Mouse (Mus musculus): Measurements from ENCODE around the gene Hpse2. TPM values are rescaled to one million over a fixed set of nuclear protein-coding genes. Genes with fewer than 3 reads are reported as not detected.

Hpse2 gene
- polyA plus RNA-seq, 1 experiment from 2014 or later, result 0.05 TPM

GRCm38 (mm10) chr19:42737753-42738152, 650.4 kb downstream of the Hpse2 start:
- Histone ChIP-seq H3K4me1 (replicated peaks) (no peaks in the 10 kb centered on the region), H3K27me3 (peaks cover 9% of the 10 kb centered on the region), H3K36me3 (no peaks in the 10 kb centered on the region), H3K4me2 (replicated peaks) (no peak overlapping the region), H3K9me3 (no peaks in the 10 kb centered on the region), H3K27ac (no peak overlapping the region), H3K9ac (replicated peaks) (no peak overlapping the region), H3K4me3 (replicated peaks) (no peak overlapping the region)
- ATAC-seq, result no peak
- 71% methylated on average over 9 of the region's 9 CpGs for WGBS

Other genes starting within 250 kb of the Hpse2 start
- 0.80 and 1.3 TPM in 2 replicates for gene Cnnm1, start 52.1 kb upstream of the Hpse2 start, polyA plus RNA-seq (2015; fragmentation: Nextera tagmentation; extraction: Ambion mirVana)
- gene Got1, start 136.2 kb upstream of the Hpse2 start, polyA plus RNA-seq (2015; fragmentation: Nextera tagmentation; extraction: Ambion mirVana), result 67.3 and 73.2 TPM in 2 replicates
- 0.85 and 1.0 TPM in 2 replicates for gene Nkx2-3, start 224.0 kb upstream of the Hpse2 start, polyA plus RNA-seq (2015; fragmentation: Nextera tagmentation; extraction: Ambion mirVana)

Measured in midbrain, embryonic 13.5 days (tissue).